Mouse (Mus musculus) gastrocnemius, postnatal 4 days (tissue): Measurements from ENCODE around the gene Acat1. TPM values are rescaled to one million over a fixed set of nuclear protein-coding genes. Genes with fewer than 3 reads are reported as not detected.

Source experiments
- DNase-seq, 2 experiments: peaks; one replicate each; pipeline ENCODE4 v3.0.0; 2021 to 2022; ENCODE audit warnings: low spot score in 2 of 2, mixed read lengths in 2 of 2
- total RNA-seq, 2 experiments: library from RNA; stranded (reverse); gene quantifications; 2 replicates each; pipeline ENCODE4 v1.2.3; 2021

Gene Acat1
- total RNA-seq, 2 experiments from 2014 or later = 144 to 150 TPM

DNA sequence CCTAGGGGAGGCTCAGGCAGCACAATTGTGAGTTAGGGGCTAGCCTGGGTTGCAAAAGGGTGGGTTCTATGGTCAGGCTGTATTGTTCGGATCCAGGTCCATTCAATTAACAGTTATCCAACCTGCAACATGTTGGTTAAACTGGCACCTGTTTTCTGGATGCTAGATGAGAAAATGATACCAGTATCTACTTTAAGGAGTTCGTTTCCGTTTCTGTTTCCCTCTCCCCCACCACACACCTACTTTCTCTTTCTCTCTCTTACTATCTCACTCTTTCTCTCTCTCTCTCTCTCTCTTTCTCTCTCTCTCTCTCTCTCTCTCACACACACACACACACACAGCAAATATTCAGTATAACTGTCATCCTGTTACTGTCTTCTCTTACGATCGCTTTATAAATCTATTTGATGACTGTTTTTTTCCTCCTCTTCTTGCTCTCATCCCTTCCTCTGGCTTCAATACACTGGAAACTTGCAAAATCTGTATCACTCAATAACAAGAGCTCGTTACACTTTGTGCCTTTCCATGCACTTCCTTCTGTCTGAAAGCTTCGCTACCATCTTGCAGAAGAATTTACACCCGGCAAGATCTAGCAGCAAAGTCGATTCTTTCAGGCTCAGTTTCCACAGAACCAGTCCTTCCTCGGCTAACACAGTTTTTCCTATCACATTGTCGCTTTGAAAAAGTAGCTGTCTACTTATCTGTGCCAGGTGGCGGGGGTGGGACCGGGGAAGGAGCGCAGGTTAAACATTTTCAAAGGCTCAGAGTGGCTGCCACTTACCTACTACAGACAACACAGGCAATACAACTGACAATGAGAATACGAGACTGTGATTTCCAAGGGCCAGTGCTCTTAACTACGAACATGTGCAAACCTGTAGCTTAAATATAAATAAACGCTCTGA, 74.5 kb downstream of the Acat1 start:
- DNase-seq = no peak

Other genes with a start within 250 kb of the Acat1 start
- gene Kdelc2, start 226.4 kb downstream of the Acat1 start, total RNA-seq = 10 to 100 TPM; 25.3 to 25.5 TPM
- under 1 TPM; 0.10 to 0.44 TPM for gene 4930550C14Rik, start 208.1 kb downstream of the Acat1 start, total RNA-seq
- 10 to 100 TPM; 15.2 to 16.6 TPM for gene Atm, start 73.6 kb downstream of the Acat1 start, total RNA-seq
- 10 to 100 TPM; 11.9 to 14.2 TPM for gene Npat, start 73.3 kb downstream of the Acat1 start, total RNA-seq
- gene Cul5, start 59.6 kb upstream of the Acat1 start, total RNA-seq = 10 to 100 TPM; 43.7 to 46.1 TPM
- gene Rab39, start 95.8 kb upstream of the Acat1 start, total RNA-seq = under 1 TPM; 0.10 to 0.15 TPM
- gene Slc35f2, start 161.2 kb upstream of the Acat1 start, total RNA-seq = under 1 TPM in 1 of 2 experiments, not detected in 1; 0.25 TPM
- 100 to 1,000 TPM; 183 to 236 TPM for gene Sln, start 239.8 kb upstream of the Acat1 start, total RNA-seq